Mouse (Mus musculus) cerebellum, adult 8-10 months (tissue): ENCODE data around the gene Eva1a.

ENCODE experiments used
- DNase-seq: peaks from one replicate; pipeline ENCODE4 v3.0.0; 2022

Gene Eva1a

GRCm38 (mm10) chr6:82132876-82133591 is 92.2 kb downstream of the Eva1a start:
- no peak for DNase-seq

- no peak for DNase-seq
Measured at GRCm38 (mm10) chr6:82133592-82133978, 92.7 kb downstream of the Eva1a start.

GRCm38 (mm10) chr6:82135959-82136712 is 95.3 kb downstream of the Eva1a start:
- no peak for DNase-seq
